Mouse (Mus musculus) left cerebral cortex, postnatal 25 days (tissue): ENCODE measurements around the gene Kifc1. TPM values are rescaled to one million over a fixed set of nuclear protein-coding genes. Genes with fewer than 3 reads are reported as not detected.

Experiments used
- DNase-seq, 2 experiments: peaks; one replicate each; pipeline ENCODE4 v3.0.0; 2022; ENCODE audit warnings: low spot score in 2 of 2, mixed read lengths in 1 of 2
- intact Hi-C: fragments of 180-260 bp; cut with DNase I; formaldehyde crosslinking; loops from one replicate; pipeline ENCODE4 v1.15.1; 2025
- total RNA-seq, 2 experiments: library from RNA; stranded (reverse); gene quantifications; 2 replicates each; pipeline ENCODE4 v1.2.3; 2021

The Kifc1 gene
- total RNA-seq, 2 experiments from 2014 or later: 3.0 to 3.4 TPM

GRCm38 (mm10) chr17:33919351-33920281, 29.2 kb upstream of the Kifc1 start:
- intact Hi-C loops: no loop called here
- peak in 1 of 2 experiments; percentile 42 for DNase-seq

- intact Hi-C loops: no loop called here
- no peak for DNase-seq
Measured at GRCm38 (mm10) chr17:33918293-33919203, 28.1 kb upstream of the Kifc1 start.

- intact Hi-C loops: no loop called here
- DNase-seq: no peak
Measured at GRCm38 (mm10) chr17:33917656-33918292, 27.3 kb upstream of the Kifc1 start.

GRCm38 (mm10) chr17:33916847-33917655, 26.6 kb upstream of the Kifc1 start:
- no peak for DNase-seq
- intact Hi-C loops: no loop called here

- DNase-seq: no peak
- intact Hi-C loops: no loop called here
Measured at GRCm38 (mm10) chr17:33916294-33916693, 25.8 kb upstream of the Kifc1 start.

- intact Hi-C loops: no loop called here
Measured at GRCm38 (mm10) chr17:33915671-33916250, 25.3 kb upstream of the Kifc1 start, which contains the start of the genes Tapbp and Zbtb22. Tapbp (plus strand) TSS chr17:33915899. Zbtb22 (plus strand) TSS chr17:33915904.

GRCm38 (mm10) chr17:33914969-33915391, 24.5 kb upstream of the Kifc1 start:
- DNase-seq: no peak
- intact Hi-C loops: no loop called here

More at GRCm38 (mm10) chr17:33915671-33916250, 25.3 kb upstream of the Kifc1 start, which contains the start of the genes Tapbp and Zbtb22:
- peak; percentile 97 to 99 for DNase-seq

- intact Hi-C loops: no loop called here
- DNase-seq: no peak
Measured at GRCm38 (mm10) chr17:33913905-33914304, 23.4 kb upstream of the Kifc1 start.

GRCm38 (mm10) chr17:33913264-33913663, 22.8 kb upstream of the Kifc1 start:
- DNase-seq: no peak
- intact Hi-C loops: no loop called here

- intact Hi-C loops: no loop called here
- DNase-seq: no peak
Measured at GRCm38 (mm10) chr17:33911813-33912414, 21.5 kb upstream of the Kifc1 start.

GRCm38 (mm10) chr17:33911052-33911812, 20.8 kb upstream of the Kifc1 start:
- intact Hi-C loops: no loop called here
- no peak for DNase-seq

- intact Hi-C loops: no loop called here
- no peak for DNase-seq
Measured at GRCm38 (mm10) chr17:33910346-33911051, 20.0 kb upstream of the Kifc1 start.

GRCm38 (mm10) chr17:33909869-33910250, 19.4 kb upstream of the Kifc1 start:
- peak in 1 of 2 experiments; percentile 42 for DNase-seq
- intact Hi-C loops: no loop called here

- intact Hi-C loops: no loop called here
- peak; percentile 99 for DNase-seq
Measured at GRCm38 (mm10) chr17:33909077-33909868, 18.8 kb upstream of the Kifc1 start, which contains the start of gene Daxx. Daxx (plus strand) TSS chr17:33909414.

GRCm38 (mm10) chr17:33908331-33909076, 18.0 kb upstream of the Kifc1 start:
- intact Hi-C loops: no loop called here
- DNase-seq: peak in 1 of 2 experiments; percentile 52
